Mouse (Mus musculus) liver, adult (tissue): Measurements from ENCODE around the gene Peli1.

Experiments
- GATA4 ChIP-seq: IDR thresholded peaks from 2 replicates; pipeline ENCODE4 v1.6.1; 2014; ENCODE audit warnings: mild to moderate bottlenecking, low read length; ENCODE audit not compliant: insufficient replicate concordance

The Peli1 gene

DNA sequence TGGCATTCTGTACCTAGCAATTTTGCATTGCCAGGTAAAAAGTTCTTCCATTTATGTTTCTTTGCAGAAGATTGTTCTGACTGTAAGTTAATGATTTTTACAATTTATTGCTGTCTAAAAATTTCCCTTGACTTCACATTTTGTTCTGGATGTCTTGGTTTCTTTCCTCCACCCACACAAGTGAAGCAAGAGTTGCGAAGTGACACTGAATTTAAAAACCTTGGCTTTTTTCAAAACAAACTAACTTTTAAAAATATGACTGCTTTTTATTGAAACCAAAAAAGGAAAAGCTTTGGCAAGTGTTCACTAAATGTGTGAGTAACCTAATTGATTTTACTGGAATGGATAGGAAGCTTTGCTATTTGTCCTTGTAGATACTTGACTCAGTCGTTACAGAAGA lies 18.2 kb downstream of the Peli1 start:
- no peak for TF ChIP-seq GATA4

DNA sequence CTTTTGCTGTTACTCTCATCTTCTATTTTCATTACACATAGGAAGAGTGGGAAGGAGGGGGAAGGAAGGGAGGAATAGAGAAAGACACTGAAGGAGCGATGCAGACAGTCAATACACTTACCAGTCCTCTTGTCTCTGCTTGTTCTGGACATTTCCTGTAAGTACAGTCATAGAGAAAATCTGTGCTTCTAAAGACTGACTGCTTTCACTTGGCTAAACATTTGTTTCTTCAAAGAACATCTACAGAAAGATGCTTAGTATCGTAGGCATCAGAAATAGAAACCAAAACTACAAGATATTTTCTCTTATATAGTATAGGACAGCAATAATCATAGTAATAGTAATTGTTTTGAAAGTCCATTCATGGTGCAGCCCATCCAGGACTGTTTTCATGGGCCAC lies 23.4 kb downstream of the Peli1 start:
- no peak for TF ChIP-seq GATA4

DNA sequence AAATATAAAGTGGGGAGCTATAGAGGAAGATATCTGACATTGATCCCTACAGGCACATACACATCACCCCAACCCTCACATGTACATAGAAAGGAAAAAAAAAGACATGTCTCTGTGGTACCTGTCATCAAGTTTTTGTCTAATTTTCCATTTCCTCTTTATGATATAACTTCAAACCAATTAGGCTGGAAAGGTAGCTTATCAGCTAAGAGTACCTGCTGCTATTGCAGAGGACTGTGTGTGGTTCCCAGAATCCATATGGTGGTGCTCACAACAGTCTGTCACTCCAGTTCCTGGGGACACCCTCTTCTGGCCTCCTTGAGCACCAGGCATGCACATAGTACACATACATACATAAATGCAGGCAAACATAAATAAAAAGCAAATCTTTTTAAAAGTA lies 24.7 kb downstream of the Peli1 start:
- TF ChIP-seq GATA4: no peak

DNA sequence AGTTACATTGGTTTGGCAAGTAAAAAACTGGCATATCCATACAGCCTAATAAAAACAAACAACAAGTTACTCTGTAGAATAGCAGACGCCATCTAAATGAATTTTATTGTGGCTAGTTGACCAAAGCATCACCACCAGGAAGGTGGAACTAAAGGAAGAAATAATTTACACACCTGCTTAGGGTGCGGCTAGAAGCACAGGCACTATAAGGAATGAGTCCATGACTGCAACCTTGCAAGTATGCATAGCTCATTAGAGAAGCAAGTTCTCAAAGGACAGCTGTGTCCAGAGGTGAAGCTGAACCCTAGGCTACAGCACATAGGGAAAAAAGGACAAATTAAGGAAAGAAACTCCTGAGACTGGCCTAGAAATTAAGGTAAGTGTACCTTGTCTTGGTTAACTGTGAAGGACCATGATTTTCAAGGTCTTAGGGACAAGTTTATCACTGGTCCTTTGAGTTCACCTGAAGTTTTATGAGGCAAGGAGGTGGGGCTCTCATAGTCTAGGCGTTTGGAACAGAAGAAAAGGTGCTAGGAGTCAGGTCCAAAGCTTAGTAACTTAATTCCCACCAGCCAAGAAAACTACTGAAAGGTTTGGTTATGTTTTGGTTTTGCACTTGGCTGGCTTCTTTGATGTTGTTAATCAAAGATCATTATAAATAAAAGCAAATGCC lies 25.7 kb downstream of the Peli1 start:
- no peak for TF ChIP-seq GATA4

DNA sequence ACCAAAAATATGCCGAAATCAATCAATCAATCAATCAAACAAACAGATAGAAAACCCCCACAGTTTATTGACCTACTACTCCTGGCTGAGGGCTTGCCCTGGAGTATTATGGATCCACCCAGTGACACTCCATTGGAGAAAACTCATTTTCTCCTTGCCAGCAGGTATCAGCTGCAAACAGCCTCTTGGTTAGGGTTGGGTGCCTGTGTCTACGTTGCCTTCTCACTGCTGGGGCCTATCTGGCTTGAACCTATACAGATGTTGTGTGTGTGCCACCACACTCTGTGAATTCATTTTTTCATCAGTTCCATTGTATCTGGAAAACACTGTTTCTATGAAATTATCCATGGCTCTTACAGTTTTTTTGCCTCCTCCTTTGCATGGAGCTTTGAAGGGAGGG lies 30.6 kb downstream of the Peli1 start:
- no peak for TF ChIP-seq GATA4

DNA sequence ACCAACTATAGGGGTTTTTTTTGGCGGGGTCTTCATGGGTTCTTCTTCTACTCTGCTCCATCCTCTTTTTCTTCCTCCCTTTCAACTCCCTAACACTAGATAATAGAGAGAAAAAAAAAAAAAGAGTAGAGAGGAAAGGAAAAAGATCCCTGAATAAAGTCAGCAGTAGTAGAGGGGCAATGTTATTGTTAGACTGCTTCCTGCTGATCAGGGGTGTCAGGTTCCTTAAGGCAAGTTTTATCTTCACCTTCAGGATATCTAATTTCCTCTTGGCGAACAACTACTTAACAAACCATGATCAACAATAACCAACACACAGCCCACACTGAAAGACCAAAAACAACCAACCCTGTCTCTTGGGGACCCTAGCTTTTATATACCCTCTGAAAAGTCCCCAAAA lies 31.3 kb downstream of the Peli1 start:
- TF ChIP-seq GATA4: peak; percentile 81

DNA sequence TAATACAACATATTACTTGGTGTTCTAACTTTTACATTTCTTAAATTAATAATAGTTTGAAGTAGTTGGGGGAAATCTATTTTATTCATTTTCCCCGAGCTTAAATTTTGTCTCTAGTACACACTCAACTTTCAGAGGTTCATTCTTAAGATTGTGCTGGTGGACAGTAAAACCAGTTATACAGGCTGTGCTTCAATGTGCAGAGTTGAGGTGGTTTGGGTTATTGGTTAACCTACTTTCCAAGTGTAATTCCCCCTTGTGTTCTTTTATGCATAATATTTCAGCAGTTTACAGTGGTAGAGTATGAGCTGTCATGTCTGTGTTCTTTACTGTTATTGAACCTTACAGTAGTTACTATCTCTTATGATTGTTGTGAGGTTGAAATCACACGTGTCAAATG lies 40.6 kb downstream of the Peli1 start:
- no peak for TF ChIP-seq GATA4

DNA sequence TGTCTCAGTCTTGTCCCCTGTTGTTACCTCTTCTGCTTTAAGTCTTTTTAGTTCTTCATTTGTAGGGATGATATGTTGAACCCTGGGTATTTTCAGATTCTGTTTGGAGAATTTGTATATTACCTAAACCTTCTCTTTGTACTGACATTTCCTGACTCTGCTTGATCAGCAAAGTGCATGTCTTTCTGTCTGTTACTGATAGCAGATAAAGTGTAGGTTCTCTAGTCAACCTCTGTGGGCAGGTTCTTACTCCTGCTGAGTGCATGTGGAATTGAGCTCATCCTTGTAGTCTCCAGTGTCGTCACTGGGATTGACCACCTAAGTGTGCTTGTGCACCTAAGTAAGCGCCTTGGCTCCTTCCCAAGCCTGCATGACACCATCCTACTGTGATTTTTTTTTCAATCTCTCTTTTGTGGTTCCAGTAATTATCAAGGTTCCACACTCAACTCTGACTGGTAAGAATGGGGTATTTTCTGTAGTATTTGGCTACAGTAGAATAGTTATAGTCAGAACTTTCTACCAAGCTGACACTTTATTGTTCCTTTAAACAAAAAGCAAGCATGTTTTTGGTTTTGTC lies 43.9 kb downstream of the Peli1 start:
- TF ChIP-seq GATA4: no peak

DNA sequence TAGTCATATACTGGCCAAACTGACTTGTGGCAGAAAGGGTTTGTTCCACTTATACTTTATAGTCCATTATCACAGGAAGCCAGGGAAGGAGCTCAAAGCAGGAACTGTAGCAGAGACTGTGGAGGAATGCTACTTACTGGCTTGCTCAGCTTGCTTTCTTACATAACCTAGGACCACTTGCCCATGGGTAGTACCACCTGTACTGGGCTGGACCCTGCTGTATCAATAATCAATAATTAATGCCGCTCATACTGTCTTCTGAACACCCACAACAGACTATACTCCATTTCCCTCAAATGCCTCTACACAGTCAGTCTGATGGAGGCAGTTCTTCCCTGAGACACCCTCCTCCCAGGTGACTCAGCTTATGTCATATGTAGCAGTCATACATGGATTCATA lies 48.4 kb downstream of the Peli1 start:
- no peak for TF ChIP-seq GATA4

DNA sequence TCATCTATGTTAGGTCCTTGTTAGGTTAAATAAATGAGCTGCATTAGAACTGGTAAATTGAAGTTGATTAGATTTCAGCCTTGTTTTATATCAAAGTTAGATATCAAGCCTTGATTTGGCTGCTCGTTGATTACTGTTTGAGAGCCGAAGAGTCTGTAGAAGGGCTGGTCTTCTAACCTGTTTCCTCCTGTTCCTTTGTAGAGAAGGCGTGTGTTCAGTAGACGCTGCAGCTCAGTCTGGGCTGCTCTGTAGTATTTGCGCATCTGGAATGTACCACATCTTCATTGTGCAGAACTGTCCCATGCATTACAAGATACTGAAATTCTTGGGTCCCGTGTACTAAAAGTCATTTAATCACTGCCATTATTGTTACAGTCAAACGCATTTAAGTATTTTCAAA lies 50.2 kb downstream of the Peli1 start:
- TF ChIP-seq GATA4: no peak

DNA sequence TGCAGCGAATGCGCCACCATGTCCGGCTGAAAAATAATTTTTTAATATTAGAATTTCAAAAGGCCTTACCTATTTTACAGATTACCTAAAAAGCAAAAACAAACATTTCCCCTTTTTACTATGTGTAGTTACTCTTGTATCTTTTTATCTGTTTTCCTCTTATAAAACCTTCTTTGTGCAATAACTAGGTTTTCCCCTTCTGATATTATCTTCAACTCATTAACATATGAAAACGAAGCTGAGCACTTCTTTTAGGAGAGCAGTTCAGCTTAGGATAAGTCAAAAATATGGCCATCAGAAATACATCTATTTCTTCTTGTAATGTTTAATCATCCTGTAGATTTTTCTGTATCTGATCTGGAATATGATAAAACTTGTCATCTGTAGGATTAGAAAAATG lies 50.7 kb downstream of the Peli1 start:
- no peak for TF ChIP-seq GATA4

DNA sequence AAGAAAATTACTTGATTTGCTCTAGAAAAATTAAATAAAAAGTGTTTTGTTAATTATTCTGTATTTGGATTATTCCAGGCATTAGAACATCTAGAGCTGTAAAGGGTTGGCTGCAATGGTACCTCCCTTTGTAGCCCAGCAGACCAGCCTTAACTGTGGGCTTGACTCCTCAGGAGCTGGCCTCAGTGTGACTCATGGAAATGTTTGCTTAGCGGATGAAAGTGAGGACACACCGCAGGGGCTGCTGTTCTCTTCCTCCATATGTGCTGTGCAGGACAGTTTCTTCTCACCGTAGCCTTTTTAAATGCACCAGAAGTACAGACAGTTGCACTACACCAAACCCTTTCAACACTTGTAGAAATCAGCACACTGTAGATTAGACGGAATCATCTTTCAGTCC lies 58.4 kb downstream of the Peli1 start:
- TF ChIP-seq GATA4: no peak

DNA sequence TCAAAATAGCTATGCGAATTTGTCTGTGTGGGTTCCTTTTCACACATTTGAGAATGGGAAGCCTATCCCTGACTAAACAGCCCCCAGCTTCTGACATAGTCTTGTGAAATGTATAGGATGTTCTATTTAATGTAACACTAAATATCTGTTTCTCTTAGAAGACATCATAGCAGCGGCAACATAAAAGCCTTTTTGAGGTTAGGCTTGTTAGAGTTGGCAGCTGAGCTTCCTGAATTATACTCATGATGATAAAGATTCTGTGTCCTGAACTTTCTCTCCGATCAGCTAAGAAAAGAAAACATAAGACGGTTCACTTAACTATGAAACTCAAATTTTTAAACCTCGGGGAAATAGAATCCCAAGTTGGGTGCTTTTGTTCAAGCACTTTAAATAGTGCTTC lies 59.2 kb downstream of the Peli1 start:
- no peak for TF ChIP-seq GATA4

DNA sequence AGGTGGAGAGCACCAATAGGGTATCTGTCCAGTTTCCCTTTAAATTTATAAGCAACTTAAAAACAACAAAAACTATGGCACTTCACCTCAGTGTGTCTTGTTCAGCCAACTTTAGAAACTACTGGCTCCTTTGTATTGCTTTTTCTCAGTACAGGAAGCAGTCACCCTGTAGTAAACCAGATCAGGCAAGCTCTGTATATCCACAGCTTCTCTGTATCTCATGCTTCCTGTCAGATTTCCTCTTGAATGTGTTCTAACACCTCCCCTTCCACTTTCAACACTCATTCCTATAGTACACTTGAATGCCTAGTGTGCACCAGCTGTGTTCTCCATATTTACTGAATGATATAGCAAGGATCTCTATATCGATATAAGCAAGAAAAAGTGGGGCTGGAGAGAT lies 60.6 kb downstream of the Peli1 start:
- TF ChIP-seq GATA4: no peak

DNA sequence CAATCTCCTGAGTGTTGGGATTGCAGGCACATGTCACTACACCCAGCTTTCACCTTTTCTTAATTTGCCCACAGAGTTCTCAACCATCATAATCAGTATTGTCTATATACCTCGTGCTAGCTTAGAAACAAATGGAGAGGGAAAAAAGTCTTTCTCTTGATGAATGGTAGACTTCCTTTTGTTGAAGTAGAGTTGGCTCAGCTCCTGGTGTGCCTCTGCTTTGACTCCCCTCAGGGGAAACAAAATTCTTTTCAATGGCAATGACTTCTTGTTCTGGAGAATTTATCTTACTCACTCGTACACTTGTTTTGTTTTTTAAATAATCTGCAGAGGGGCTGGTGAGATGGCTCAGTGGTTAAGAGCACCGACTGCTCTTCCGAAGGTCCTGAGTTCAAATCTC lies 62.0 kb downstream of the Peli1 start:
- TF ChIP-seq GATA4: no peak

DNA sequence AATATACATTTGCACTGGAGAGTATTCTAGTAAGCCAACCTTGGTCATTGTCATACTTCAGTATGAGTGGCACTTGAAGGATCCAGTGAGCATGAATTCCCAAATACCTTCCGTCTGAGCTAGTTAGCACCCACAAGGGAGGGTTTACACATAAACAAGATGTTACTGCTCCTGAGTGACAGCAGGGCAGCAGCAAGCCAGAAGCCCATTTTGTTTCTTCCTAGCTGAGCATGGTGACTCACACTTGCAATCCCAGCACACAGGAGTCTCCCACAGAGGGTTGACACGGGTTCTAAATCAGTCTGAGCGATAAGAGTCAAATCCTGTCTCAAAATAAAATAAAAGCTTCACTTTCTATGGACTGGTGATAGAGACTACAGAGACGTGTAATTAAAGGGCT lies 66.5 kb downstream of the Peli1 start:
- TF ChIP-seq GATA4: no peak

DNA sequence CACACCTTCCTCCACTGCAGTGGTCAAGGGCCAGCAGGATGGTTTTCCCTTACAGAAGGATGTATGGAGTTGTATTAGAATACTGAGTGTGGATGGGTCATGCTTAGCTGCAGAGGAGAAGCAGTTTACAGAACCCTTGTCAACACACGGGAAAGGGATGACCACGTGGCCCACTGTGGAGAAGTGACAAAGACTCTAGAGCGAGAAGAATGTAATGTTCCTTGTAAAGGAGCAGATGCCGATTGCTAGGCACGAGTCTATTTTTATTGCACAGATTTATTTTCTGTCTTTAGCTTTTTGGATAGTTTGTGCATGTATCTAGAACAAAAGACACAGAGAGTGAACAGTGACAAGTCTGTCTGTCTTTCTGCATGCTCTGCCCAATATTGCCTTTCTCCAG lies 71.0 kb downstream of the Peli1 start:
- TF ChIP-seq GATA4: no peak

DNA sequence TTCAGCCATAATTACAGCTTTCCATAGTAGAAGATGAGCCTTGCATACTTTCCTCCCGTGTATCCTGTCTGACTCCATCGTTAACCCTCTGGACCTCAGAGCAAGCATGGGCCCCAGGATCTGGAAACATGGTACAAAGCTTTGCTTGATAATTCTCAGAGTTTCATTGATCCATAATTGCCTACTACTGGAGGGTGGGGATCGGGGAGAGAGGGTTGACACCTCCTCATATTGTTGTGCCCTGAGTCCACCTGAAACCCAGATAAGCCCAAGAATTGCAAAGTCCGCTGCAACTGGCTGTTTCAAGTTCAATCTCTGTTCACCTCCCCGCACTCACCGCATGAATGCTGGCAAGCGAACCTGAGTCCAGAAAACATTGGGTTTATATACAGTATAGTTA lies 72.1 kb downstream of the Peli1 start:
- TF ChIP-seq GATA4: no peak

DNA sequence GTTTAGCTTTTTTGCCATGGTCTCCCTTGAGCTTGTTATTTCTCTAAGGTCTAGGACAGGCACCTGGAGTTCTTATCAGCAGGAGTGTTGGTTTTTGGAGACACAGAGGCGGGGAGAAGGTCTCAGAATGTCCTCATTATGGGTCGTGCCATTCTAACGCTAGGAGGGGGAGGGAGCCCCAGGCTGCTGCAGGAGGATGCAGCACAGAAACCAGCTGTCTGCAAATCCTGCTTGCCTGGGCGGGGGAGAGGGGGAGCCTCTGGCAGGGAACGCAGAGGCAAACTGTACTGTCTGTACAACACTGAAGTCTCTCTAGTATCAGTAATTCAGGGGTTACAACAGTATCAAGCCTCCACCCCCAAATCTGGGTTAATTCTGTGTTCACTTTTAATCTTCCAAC lies 72.6 kb downstream of the Peli1 start:
- no peak for TF ChIP-seq GATA4
